Mouse (Mus musculus): ENCODE data around the gene Nfkb1. TPM values are rescaled to one million over a fixed set of nuclear protein-coding genes. Genes with fewer than 3 reads are reported as not detected.

Nfkb1 gene
- total RNA-seq, 2 experiments from 2014 or later = 112 to 117 TPM

GRCm38 (mm10) chr3:135597014-135597413, 94.3 kb downstream of the Nfkb1 start:
- ATAC-seq (replicated peaks; ENCODE audit: poor library complexity, severe bottlenecking) = peak; percentile 87

- peak; percentile 71 for ATAC-seq (replicated peaks; ENCODE audit: poor library complexity, severe bottlenecking)
Observed at GRCm38 (mm10) chr3:135594238-135594917, 97.0 kb downstream of the Nfkb1 start.

GRCm38 (mm10) chr3:135592011-135592410, 99.3 kb downstream of the Nfkb1 start:
- no peak for ATAC-seq (replicated peaks; ENCODE audit: poor library complexity, severe bottlenecking)

GRCm38 (mm10) chr3:135591376-135591775, 100.0 kb downstream of the Nfkb1 start:
- no peak for ATAC-seq (replicated peaks; ENCODE audit: poor library complexity, severe bottlenecking)

GRCm38 (mm10) chr3:135590471-135590870, 100.9 kb downstream of the Nfkb1 start:
- peak; percentile 29 for ATAC-seq (replicated peaks; ENCODE audit: poor library complexity, severe bottlenecking)

- ATAC-seq (replicated peaks; ENCODE audit: poor library complexity, severe bottlenecking) = peak; percentile 65
Observed at GRCm38 (mm10) chr3:135586471-135586880, 104.9 kb downstream of the Nfkb1 start.

- no peak for ATAC-seq (replicated peaks; ENCODE audit: poor library complexity, severe bottlenecking)
Observed at GRCm38 (mm10) chr3:135586060-135586459, 105.3 kb downstream of the Nfkb1 start.

GRCm38 (mm10) chr3:135585482-135585881, 105.9 kb downstream of the Nfkb1 start:
- ATAC-seq (replicated peaks; ENCODE audit: poor library complexity, severe bottlenecking) = no peak

- ATAC-seq (replicated peaks; ENCODE audit: poor library complexity, severe bottlenecking) = no peak
Observed at GRCm38 (mm10) chr3:135582246-135582645, 109.1 kb downstream of the Nfkb1 start.

- ATAC-seq (replicated peaks; ENCODE audit: poor library complexity, severe bottlenecking) = peak; percentile 60
Observed at GRCm38 (mm10) chr3:135581606-135582117, 109.7 kb downstream of the Nfkb1 start.

GRCm38 (mm10) chr3:135580439-135581275, 110.7 kb downstream of the Nfkb1 start:
- peak; percentile 27 for ATAC-seq (replicated peaks; ENCODE audit: poor library complexity, severe bottlenecking)

- ATAC-seq (replicated peaks; ENCODE audit: poor library complexity, severe bottlenecking) = peak; percentile 21; the same call in 1 of the 2 replicates
Observed at GRCm38 (mm10) chr3:135579179-135579578, 112.2 kb downstream of the Nfkb1 start.

- ATAC-seq (replicated peaks; ENCODE audit: poor library complexity, severe bottlenecking) = peak; percentile 20
Observed at GRCm38 (mm10) chr3:135578588-135579140, 112.7 kb downstream of the Nfkb1 start.

GRCm38 (mm10) chr3:135575126-135575525, 116.2 kb downstream of the Nfkb1 start:
- no peak for ATAC-seq (replicated peaks; ENCODE audit: poor library complexity, severe bottlenecking)

GRCm38 (mm10) chr3:135573051-135573450, 118.3 kb downstream of the Nfkb1 start:
- ATAC-seq (replicated peaks; ENCODE audit: poor library complexity, severe bottlenecking) = no peak; the same call in none of the 2 replicates

GRCm38 (mm10) chr3:135571540-135571939, 119.8 kb downstream of the Nfkb1 start:
- no peak for ATAC-seq (replicated peaks; ENCODE audit: poor library complexity, severe bottlenecking)

- ATAC-seq (replicated peaks; ENCODE audit: poor library complexity, severe bottlenecking) = no peak
Observed at GRCm38 (mm10) chr3:135568633-135569032, 122.7 kb downstream of the Nfkb1 start.

- ATAC-seq (replicated peaks; ENCODE audit: poor library complexity, severe bottlenecking) = no peak
Observed at GRCm38 (mm10) chr3:135567888-135568287, 123.5 kb downstream of the Nfkb1 start.

- peak; percentile 99 for ATAC-seq (replicated peaks; ENCODE audit: poor library complexity, severe bottlenecking)
Observed at GRCm38 (mm10) chr3:135565306-135565705, 126.0 kb downstream of the Nfkb1 start.

- no peak for ATAC-seq (replicated peaks; ENCODE audit: poor library complexity, severe bottlenecking)
Observed at GRCm38 (mm10) chr3:135564706-135565105, 126.6 kb downstream of the Nfkb1 start.

GRCm38 (mm10) chr3:135563163-135563689, 128.1 kb downstream of the Nfkb1 start:
- no peak for ATAC-seq (replicated peaks; ENCODE audit: poor library complexity, severe bottlenecking)

All from granulocyte monocyte progenitor cell, adult 5-6 weeks (primary cell).